Mouse (Mus musculus) left cerebral cortex, postnatal 14 days (tissue): Measurements from ENCODE around the gene Rnf114. TPM values are rescaled to one million over a fixed set of nuclear protein-coding genes. Genes with fewer than 3 reads are reported as not detected.
A peak's percentile ranks its signal among the peaks of the same experiment; 100 is the strongest.

Source experiments
- DNase-seq, 2 experiments: peaks; one replicate each; pipeline ENCODE4 v3.0.0; 2021 to 2022; ENCODE audit warnings: low spot score in 2 of 2, mixed read lengths in 1 of 2
- intact Hi-C: fragments of 180-260 bp; cut with DNase I; formaldehyde crosslinking; loops from one replicate; pipeline ENCODE4 v1.15.1; 2025
- long read RNA-seq, 2 experiments: library from polyadenylated mRNA; stranded (forward); transcript quantifications; one replicate each; pipeline ENCODE4 v2.0.0; 2021
- total RNA-seq, 2 experiments: library from RNA; stranded (reverse); gene quantifications; 2 replicates each; pipeline ENCODE4 v1.2.3; 2021

Gene Rnf114
- total RNA-seq: 10 to 100 TPM; 40.8 to 43.1 TPM
- long read RNA-seq, experiment 1, transcript Rnf114-201 (6 exons, 2,502 nt): minor isoform, 18 of 132 reads
- long read RNA-seq, experiment 1, transcript Rnf114-203 (5 exons, 1,985 nt): major isoform, 88 of 132 reads
- long read RNA-seq, experiment 1, partial matches to known transcripts: 11 of 132 reads
- long read RNA-seq, experiment 1, other reads (novel, unspliced or antisense): 15 of 132 reads
- long read RNA-seq, experiment 2, transcript Rnf114-203 (5 exons, 1,985 nt): major isoform, 86 of 126 reads
- long read RNA-seq, experiment 2, transcript Rnf114-201 (6 exons, 2,502 nt): minor isoform, 23 of 126 reads
- long read RNA-seq, experiment 2, partial matches to known transcripts: 1 of 126 reads
- long read RNA-seq, experiment 2, other reads (novel, unspliced or antisense): 16 of 126 reads

- DNase-seq: no peak
- intact Hi-C loops: loop anchor here (10.0 kb wide), 1 partner anchor 417 kb away; no protein-coding TSS in a partner anchor
Measured at GRCm38 (mm10) chr2:167491757-167492708, at the start of gene Rnf114. TSS of gene Rnf114 (plus strand) at chr2:167492645.

GRCm38 (mm10) chr2:167443411-167444193, 48.8 kb upstream of the Rnf114 start:
- no peak for DNase-seq
- intact Hi-C loops: no loop called here

GRCm38 (mm10) chr2:167445911-167446780, 46.3 kb upstream of the Rnf114 start:
- DNase-seq: no peak
- intact Hi-C loops: no loop called here

- intact Hi-C loops: no loop called here
- DNase-seq: no peak
Measured at GRCm38 (mm10) chr2:167447207-167447606, 45.2 kb upstream of the Rnf114 start.

GRCm38 (mm10) chr2:167447629-167448028, 44.8 kb upstream of the Rnf114 start:
- DNase-seq: no peak
- intact Hi-C loops: no loop called here

- intact Hi-C loops: no loop called here
- no peak for DNase-seq
Measured at GRCm38 (mm10) chr2:167449331-167450275, 42.8 kb upstream of the Rnf114 start.

- intact Hi-C loops: no loop called here
- no peak for DNase-seq
Measured at GRCm38 (mm10) chr2:167450647-167451046, 41.8 kb upstream of the Rnf114 start.

GRCm38 (mm10) chr2:167453814-167454213, 38.6 kb upstream of the Rnf114 start:
- peak in 1 of 2 experiments; percentile 49 for DNase-seq

GRCm38 (mm10) chr2:167456361-167457020, 36.0 kb upstream of the Rnf114 start:
- no peak for DNase-seq
- intact Hi-C loops: no loop called here

More at GRCm38 (mm10) chr2:167453814-167454213, 38.6 kb upstream of the Rnf114 start:
- intact Hi-C loops: no loop called here

- intact Hi-C loops: no loop called here
- DNase-seq: no peak
Measured at GRCm38 (mm10) chr2:167457213-167457612, 35.2 kb upstream of the Rnf114 start.

GRCm38 (mm10) chr2:167458548-167458947, 33.9 kb upstream of the Rnf114 start:
- no peak for DNase-seq
- intact Hi-C loops: no loop called here

- no peak for DNase-seq
- intact Hi-C loops: no loop called here
Measured at GRCm38 (mm10) chr2:167459071-167459865, 33.2 kb upstream of the Rnf114 start.

- DNase-seq: no peak
- intact Hi-C loops: no loop called here
Measured at GRCm38 (mm10) chr2:167462954-167463353, 29.5 kb upstream of the Rnf114 start.

GRCm38 (mm10) chr2:167463802-167464201, 28.6 kb upstream of the Rnf114 start:
- no peak for DNase-seq
- intact Hi-C loops: no loop called here

GRCm38 (mm10) chr2:167465951-167466350, 26.5 kb upstream of the Rnf114 start:
- intact Hi-C loops: no loop called here
- DNase-seq: no peak

GRCm38 (mm10) chr2:167467214-167467613, 25.2 kb upstream of the Rnf114 start:
- intact Hi-C loops: no loop called here
- no peak for DNase-seq
